Mouse (Mus musculus) ovary, postnatal 10 days (tissue): ENCODE data around the gene Sephs1.

Experiments used
- DNase-seq: peaks from one replicate; pipeline ENCODE4 v3.0.0; 2022; ENCODE audit warnings: low spot score

Gene Sephs1

DNA sequence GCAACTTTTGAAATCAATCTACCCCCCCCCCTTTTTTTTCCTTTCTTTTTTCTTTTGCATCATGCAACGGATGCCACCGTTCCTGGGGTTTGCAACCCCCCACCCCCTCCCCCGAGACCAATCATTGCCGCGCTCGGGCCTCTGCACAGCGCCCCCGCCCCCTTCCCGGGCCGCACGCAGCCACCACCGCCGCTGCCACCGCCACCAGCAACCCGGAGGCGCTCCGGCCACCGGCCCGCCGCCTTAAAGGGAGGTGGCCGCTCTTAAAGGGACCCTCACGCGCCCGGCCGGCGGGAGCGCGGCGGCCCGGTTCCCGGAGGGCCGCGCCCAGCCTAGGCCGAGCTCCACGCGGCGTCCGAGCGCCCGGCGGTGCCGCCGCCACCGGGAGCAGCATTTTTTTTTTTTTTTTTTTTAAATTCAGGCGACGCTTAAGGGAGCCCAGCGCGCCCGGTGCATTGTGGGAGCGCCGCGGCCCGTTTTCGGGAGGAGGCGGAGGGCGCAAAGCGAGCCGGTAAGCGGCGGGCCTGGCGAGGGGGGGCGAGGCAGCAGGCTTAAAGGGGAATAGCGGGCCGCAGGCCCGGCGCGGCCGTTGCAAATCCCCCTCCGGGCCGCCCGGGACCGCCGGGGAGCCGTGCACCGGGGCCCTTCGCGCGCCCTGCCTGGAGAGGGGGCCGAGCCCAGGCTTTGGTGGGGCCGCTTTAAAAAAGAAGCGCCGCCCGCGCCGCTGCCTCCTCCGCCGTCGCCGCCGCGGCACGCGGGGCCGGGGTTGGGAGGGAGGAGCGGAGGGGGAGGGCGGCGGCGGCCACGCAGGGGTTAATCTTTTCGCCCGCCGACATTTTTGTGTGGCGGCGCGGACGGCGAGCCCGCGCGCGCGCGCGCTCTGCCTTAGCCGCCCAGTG lies at the start of gene Sephs1:
Sephs1 (plus strand) TSS at position 215 of the 899 bp plus-strand sequence.
- peak; percentile 77 for DNase-seq

DNA sequence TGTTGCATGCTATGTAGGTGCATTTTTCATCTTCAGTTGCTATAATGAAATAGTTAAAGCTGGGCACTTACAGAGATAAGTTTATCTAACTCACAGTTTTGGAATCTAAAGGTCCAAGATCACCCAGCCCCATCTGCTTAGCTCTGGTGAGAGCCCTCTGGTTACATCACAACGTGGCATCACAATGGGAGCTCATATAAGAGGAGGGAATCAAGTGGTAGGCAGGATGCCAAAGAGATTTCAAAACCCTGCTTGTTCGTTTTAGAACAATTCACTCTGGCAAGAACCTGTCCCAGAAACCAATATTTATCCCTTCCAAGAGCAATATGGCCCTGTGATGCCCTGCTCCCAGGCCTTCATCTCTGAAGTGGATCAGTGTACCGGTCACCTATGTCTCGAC lies 49.2 kb upstream of the Sephs1 start:
- no peak for DNase-seq

GRCm38 (mm10) chr2:4849449-4849848 lies 31.9 kb upstream of the Sephs1 start:
- DNase-seq = no peak

GRCm38 (mm10) chr2:4857186-4857585 lies 24.2 kb upstream of the Sephs1 start:
- no peak for DNase-seq

DNA sequence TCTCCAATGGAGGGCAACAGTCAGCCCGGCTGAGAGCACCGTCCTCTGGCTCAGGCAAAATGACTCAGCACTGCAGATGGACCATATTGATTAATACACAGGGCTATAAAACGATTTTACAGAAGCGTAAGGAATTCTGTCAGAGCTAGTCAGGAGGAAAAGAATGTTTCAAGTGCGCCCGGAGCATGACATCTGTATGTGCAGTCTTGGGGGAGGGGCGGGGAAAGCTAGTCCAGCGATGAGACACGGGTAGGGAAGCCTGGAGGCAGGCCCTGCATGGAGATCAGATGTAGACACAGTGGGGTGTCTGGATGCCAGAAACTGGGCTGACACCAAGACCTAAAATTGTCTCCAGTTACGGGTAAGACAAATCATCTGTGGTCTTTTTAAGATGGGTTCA lies 23.2 kb upstream of the Sephs1 start:
- DNase-seq = no peak

DNA sequence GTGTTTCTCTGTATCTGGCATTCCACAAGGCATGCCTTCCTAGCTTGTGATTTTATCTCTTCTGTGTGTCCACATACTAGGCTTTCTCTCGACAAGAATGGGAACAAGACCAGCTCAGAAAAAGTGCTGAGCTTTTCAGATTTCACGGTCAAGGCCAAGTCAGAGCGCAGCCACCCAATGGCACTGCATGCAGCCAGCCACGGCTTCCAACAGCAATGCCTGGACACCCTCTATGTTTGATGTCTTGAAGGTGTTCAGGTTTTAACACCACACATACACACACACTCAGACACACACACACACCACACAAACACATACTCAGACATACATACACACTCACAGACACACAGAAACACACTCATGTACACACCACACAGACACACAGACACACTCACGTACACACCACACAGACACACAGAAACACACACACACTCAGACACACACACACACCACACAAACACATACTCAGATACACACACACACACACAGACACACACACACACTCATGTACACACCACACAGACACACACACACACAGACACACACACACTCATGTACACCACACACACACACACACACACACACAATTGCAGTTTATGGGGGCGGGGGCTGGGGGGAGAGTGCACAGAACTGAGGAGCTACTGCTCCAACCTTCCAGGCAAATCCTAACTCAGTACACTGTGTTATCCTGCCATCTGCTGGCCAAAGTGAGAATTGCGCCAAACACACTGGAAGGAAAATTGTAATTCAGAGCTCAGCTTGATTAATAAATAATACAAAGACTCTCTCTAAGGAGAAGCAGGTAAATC lies 17.2 kb upstream of the Sephs1 start:
- DNase-seq = peak; percentile 58

GRCm38 (mm10) chr2:4864817-4865296 lies 16.5 kb upstream of the Sephs1 start:
- DNase-seq = no peak

DNA sequence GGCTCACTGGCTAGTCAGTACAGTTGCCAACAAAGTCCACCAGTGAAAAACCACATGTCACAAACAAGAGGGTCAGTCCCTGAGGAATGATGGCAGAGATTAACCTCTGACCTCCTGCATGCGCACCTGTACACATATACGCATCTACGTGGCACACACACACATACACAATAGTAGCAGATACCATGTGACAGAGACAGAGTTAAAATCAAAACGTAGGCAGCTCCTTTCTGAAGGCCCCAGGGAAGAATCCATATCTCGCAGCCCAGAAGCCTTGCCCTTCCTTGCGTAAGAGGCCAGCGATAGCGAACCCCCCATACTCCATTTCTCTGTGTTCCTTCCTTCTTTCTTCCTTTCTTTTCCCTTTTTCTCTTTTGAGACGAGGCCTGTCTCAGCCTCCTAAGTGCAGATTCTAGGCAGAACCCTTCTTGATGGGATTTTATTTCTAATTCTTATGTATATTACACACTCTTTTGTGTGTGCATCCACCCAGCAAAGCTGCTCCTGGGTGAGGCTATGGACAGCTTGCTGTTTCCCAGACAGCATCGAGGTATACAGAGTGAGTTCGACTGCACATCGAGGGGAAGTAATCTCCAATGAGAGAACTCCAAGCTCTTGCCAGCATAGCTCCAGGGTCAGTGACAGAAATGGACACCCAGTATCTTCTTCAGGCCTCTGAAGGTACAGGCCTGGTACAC lies 13.2 kb upstream of the Sephs1 start:
- no peak for DNase-seq

GRCm38 (mm10) chr2:4872740-4873139 lies 8.6 kb upstream of the Sephs1 start:
- DNase-seq = no peak

DNA sequence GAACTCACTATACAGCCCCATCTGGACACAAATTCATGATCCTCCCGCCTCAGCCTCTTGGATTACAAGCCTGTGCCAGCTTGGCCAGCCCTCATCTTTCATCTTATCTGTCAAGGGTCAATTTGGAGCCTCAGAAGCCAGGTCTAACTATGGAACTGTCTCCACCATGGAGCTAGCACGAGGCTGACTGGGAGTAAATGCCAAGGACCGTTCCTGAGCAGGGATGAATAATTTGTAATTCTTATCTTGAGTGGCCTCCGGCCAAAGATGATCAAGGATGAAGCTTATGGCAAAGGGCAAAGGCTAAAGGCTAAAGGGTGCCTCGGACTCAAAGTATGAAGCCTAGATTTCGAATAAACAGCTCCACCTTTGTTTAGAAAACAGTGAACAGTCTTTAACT lies 8.0 kb upstream of the Sephs1 start:
- no peak for DNase-seq

GRCm38 (mm10) chr2:4875090-4875489 lies 6.3 kb upstream of the Sephs1 start:
- no peak for DNase-seq

DNA sequence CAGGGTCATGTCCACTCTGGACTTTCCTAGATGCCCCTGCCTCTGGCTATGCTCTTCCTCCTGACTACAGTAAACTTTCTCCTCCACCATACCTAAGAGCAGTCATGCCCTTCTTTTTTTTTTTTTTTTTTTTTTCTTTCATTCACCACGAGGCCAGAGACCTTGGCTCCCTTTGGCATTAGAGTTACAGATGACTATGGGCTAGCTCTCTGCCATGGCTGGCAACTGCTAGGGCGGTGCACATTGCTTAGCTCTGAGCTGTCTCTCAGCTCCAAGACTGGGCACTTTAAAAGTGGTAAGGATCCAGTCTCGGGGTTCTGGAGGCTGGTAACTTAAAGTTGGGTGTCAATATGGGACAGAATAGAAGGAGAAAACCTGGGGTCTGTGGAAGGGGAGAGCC lies 5.2 kb upstream of the Sephs1 start:
- no peak for DNase-seq

GRCm38 (mm10) chr2:4880737-4881349 lies 521 bp upstream of the Sephs1 start:
- peak; percentile 9 for DNase-seq

DNA sequence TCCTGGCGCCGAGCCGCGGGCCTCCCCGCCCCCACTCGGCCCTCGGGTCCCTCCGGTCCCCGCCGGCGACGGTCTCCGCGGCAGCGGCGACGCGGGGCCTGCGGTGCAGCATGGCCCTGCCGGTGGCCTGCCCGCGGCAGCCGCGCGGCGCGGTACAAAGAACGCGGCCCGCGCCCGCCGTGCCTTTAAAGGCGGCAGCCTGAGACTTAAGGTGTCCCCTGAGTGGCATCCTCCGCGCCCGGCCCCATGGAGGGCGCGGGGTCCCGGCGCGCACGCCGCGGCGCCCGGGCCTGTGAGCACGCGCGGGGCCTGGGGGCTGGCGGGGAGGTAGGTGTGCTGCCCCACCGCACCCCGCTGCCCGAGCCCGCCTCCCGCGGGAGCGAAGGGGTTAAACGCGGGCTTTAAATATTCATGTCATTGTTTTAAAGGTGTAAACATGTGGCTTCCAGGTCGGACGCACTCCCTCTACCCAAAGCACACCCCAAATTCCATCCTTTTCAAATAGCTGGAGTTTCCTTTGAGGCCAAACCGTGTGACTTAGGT lies 956 bp downstream of the Sephs1 start:
- peak; percentile 60 for DNase-seq

- DNase-seq = no peak
These were observed 1.8 kb downstream of the Sephs1 start for GRCm38 (mm10) chr2:4883009-4883704.

GRCm38 (mm10) chr2:4886896-4887295 lies 5.5 kb downstream of the Sephs1 start:
- DNase-seq = no peak

- no peak for DNase-seq
These were observed 14.2 kb downstream of the Sephs1 start for GRCm38 (mm10) chr2:4895598-4895997.

DNA sequence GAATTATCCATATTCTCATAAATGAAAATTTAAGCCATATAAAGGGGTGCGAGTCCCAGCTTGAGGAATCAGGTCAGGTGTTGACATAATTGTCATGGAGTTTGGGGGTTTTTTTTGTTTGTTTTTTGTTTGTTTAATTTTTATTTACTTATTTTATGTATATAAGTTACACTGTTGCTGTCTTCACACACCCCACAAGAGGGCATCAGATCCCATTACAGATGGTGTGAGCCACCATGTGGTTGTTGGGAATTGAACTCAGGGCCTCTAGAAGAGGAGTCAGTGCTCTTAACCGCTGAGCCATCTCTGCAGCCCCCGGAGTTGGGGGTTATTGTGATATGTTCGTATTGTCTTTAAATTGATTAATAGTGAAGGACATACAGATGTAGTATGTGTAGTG lies 15.6 kb downstream of the Sephs1 start:
- DNase-seq = no peak

DNA sequence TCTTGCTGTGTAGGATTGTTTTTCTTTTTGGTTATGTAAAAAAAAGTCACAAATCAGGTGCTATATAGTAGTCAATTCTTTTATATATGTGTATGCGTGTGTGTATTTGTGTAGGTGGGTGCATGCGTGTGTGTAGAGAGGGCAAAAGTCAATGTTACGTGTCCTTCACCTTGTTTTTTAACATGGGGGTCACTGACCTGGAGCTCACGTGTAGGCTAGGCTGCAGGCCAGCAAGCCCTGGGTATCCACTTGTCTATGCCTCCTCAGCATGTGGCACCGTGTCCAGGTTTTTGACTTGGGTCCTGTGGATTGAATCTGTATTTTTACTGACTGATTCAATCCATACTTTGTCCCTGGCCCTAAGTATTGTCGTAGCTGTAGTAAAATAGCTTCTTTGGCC lies 19.3 kb downstream of the Sephs1 start:
- no peak for DNase-seq

- DNase-seq = no peak
These were observed 21.0 kb downstream of the Sephs1 start for GRCm38 (mm10) chr2:4902346-4902745.

DNA sequence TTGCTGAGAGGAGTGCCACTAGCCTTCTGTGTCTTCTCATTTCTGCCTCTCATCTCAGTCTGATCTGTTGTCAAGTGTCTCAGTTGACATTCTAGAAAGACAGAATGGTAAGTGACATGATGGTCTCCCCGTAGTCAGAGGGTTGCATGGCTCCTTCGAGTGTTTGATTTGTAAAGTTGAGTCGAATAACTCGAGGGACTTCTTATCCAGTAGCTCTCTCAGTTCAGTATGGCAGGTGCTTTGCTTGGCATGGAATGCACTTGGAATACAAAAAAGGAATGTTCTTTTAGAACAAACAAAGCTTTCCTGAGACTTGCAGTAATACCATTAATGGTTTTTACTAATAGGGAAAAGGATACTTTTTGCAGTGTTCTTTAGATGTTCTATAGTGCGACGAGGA lies 25.8 kb downstream of the Sephs1 start:
- no peak for DNase-seq
